Mouse (Mus musculus) ovary, adult 18-20 months (tissue): Measurements from ENCODE around the gene Slc43a1.
"Not testable (repeated sequence)": the region's sequence is repeated elsewhere in the genome, so short reads cannot be mapped to it uniquely, and the experiment has no call there.

Source experiments
- DNase-seq: peaks from one replicate; pipeline ENCODE4 v3.0.0; 2022; ENCODE audit warnings: low spot score, mixed read lengths

The Slc43a1 gene

DNA sequence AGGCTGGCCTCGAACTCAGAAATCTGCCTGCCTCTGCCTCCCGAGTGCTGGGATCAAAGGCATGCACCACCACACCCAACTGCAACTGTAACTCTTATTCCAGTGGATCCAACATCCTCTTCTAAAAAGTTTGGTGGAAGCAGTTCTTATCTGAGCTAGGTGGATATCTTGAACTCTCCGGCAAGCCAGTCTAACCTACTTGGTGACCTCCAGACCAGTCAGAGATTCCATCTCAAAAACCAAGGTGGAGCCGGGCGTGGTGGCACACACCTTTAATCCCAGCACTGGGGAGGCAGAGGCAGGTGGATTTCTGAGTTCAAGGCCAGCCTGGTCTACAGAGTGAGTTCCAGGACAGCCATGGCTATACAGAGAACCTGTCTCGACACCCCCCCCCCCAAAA is 58.0 kb downstream of the Slc43a1 start:
- not testable (repeated sequence) for DNase-seq

DNA sequence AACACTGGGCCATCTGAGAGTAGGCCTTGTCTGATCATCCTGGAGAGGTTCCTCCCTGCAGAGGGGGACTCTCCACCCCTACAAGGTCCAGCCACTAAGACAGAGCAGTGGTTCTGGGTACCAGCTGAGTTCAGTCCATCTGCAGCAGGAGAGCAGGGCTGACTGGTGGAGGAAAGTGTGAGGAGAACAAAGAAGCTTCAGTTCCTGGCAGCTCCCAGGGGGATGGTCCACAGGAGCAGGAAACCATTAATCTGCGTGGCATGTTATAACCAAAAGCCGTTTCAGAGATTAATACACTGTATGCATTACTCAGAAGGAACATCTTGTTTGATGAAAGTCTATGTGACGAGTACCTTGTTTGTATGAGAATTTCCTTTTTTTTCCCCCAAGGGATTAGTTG is 74.1 kb downstream of the Slc43a1 start:
- DNase-seq, result no peak
